Mouse (Mus musculus) 3T3-L1 (cell line): ENCODE results near the gene C2cd4c.

ENCODE experiments used
- DNase-seq: peaks from one replicate; pipeline ENCODE4 v3.0.0-alpha.2; 2015; ENCODE audit warnings: low read depth, low spot score

C2cd4c gene

GRCm38 (mm10) chr10:79613578-79614304 is at the start of gene C2cd4c:
C2cd4c (minus strand) TSS chr10:79614025.
- no peak for DNase-seq

- no peak for DNase-seq
These were observed 48.0 kb upstream of the C2cd4c start for GRCm38 (mm10) chr10:79661861-79662260.

- DNase-seq, result peak; percentile 37
These were observed 46.5 kb upstream of the C2cd4c start for GRCm38 (mm10) chr10:79660298-79660697.

GRCm38 (mm10) chr10:79658829-79659228 is 45.0 kb upstream of the C2cd4c start:
- DNase-seq, result no peak

- no peak for DNase-seq
These were observed 41.1 kb upstream of the C2cd4c start for GRCm38 (mm10) chr10:79654946-79655395.

- DNase-seq, result no peak
These were observed 39.0 kb upstream of the C2cd4c start for GRCm38 (mm10) chr10:79652789-79653188.

- DNase-seq, result peak; percentile 87
These were observed 35.4 kb upstream of the C2cd4c start for GRCm38 (mm10) chr10:79649070-79649751.

- DNase-seq, result no peak
These were observed 31.9 kb upstream of the C2cd4c start, which contains the start of gene Odf3l2 for GRCm38 (mm10) chr10:79645711-79646110. Odf3l2 (minus strand) TSS chr10:79645738.

- DNase-seq, result no peak
These were observed 24.8 kb upstream of the C2cd4c start for GRCm38 (mm10) chr10:79638486-79639204.

GRCm38 (mm10) chr10:79637128-79638110 is 23.6 kb upstream of the C2cd4c start, which contains the start of gene Shc2:
Shc2 (minus strand) TSS chr10:79637918.
- no peak for DNase-seq

GRCm38 (mm10) chr10:79636287-79636686 is 22.5 kb upstream of the C2cd4c start:
- DNase-seq, result no peak

- DNase-seq, result peak; percentile 90
These were observed 19.4 kb upstream of the C2cd4c start for GRCm38 (mm10) chr10:79633006-79633777.

- DNase-seq, result no peak
These were observed 17.6 kb upstream of the C2cd4c start for GRCm38 (mm10) chr10:79631432-79631831.

- DNase-seq, result no peak
These were observed 14.6 kb upstream of the C2cd4c start for GRCm38 (mm10) chr10:79628377-79628776.

GRCm38 (mm10) chr10:79626156-79626555 is 12.3 kb upstream of the C2cd4c start:
- peak; percentile 12 for DNase-seq

- DNase-seq, result no peak
These were observed 11.6 kb upstream of the C2cd4c start for GRCm38 (mm10) chr10:79625398-79625797.

- no peak for DNase-seq
These were observed 10.1 kb upstream of the C2cd4c start for GRCm38 (mm10) chr10:79623950-79624349.

GRCm38 (mm10) chr10:79616376-79616775 is 2.6 kb upstream of the C2cd4c start:
- no peak for DNase-seq

GRCm38 (mm10) chr10:79615860-79616259 is 2.0 kb upstream of the C2cd4c start:
- no peak for DNase-seq

GRCm38 (mm10) chr10:79614305-79614643 is 449 bp upstream of the C2cd4c start:
- DNase-seq, result no peak
